Mouse (Mus musculus) CH12.LX (cell line): ENCODE measurements at regions not wholly inside any gene's neighbourhood (a gene's known extent, or its start where the extent isn't known, plus 50 kb on each side); places are given as distances from the start of the nearest gene placed in this dataset.

Source experiments
- CHD1 ChIP-seq: IDR thresholded peaks from 2 replicates; pipeline ENCODE4 v1.6.1; 2012; ENCODE audit warnings: low read depth, low read length, improper control_type of control experiment, inconsistent platforms
- CHD2 ChIP-seq: IDR thresholded peaks from 2 replicates; pipeline ENCODE4 v1.6.1; 2011; ENCODE audit warnings: low read length, improper control_type of control experiment
- CTCF ChIP-seq, 2 experiments: IDR thresholded peaks in 1 of 2; conservative IDR thresholded peaks in 1 of 2; 2 replicates each; pipeline ENCODE4 v1.5.1; 2011 to 2012; ENCODE audit warnings: low read depth in 2 of 2, low read length in 2 of 2, improper control_type of control experiment in 1 of 2, inconsistent platforms in 1 of 2, mild to moderate bottlenecking in 1 of 2, moderate library complexity in 1 of 2
- EP300 ChIP-seq: IDR thresholded peaks from 2 replicates; pipeline ENCODE4 v1.6.1; 2011; ENCODE audit warnings: low read length, improper control_type of control experiment
- POLR2A ChIP-seq: IDR thresholded peaks from 2 replicates; pipeline ENCODE4 v1.6.1; 2011; ENCODE audit warnings: low read depth, mild to moderate bottlenecking, improper control_type of control experiment, low read length
- USF1 ChIP-seq: IDR thresholded peaks from 2 replicates; pipeline ENCODE4 v1.6.1; 2014; ENCODE audit warnings: low read depth, mild to moderate bottlenecking, inconsistent platforms, low read length, improper control_type of control experiment
- ZC3H11A ChIP-seq: IDR thresholded peaks from 2 replicates; pipeline ENCODE4 v1.6.1; 2012; ENCODE audit warnings: low read depth, mild to moderate bottlenecking, inconsistent platforms, low read length, improper control_type of control experiment
- ZNF384 ChIP-seq: IDR thresholded peaks from 2 replicates; pipeline ENCODE4 v1.6.1; 2012; ENCODE audit warnings: low read depth, low read length, improper control_type of control experiment, inconsistent platforms

DNA sequence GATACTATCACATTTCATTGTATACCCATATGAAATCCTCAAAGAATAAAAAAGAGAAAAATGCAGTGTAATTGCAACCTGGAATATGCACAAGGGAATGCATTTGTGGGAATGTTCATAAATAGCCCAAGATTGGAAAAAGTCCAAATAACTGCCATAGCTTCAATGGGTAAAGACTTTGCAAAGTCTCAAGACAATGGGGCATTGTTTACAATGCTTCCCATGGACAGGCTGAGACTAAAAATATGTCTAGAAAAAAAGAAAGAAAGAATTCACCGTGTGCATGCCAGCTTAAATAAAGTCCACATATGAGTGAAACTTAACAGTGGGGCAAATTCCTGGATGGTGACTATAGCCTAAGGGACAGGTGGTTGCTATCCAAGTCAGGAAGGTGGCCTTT is 210.4 kb upstream of the Sox11 start:
- no peak for TF ChIP-seq CHD2
- no peak for TF ChIP-seq EP300
- TF ChIP-seq ZNF384: no peak
- no peak for TF ChIP-seq CTCF (conservative IDR thresholded peaks at IDR 0.05 in 1 of 2, IDR thresholded peaks at IDR 0.05 in 1 of 2; ENCODE audit: low read depth in 2 of 2, low read length in 2 of 2)
- TF ChIP-seq USF1: no peak
- TF ChIP-seq POLR2A: no peak
- TF ChIP-seq CHD1: no peak
- no peak for TF ChIP-seq ZC3H11A
